Mouse (Mus musculus) embryonic fibroblast, embryonic 13.5 days (primary cell): ENCODE results near the gene Snrpd3. TPM values are rescaled to one million over a fixed set of nuclear protein-coding genes. Genes with fewer than 3 reads are reported as not detected.
"Not testable (repeated sequence)": the region's sequence is repeated elsewhere in the genome, so short reads cannot be mapped to it uniquely, and the experiment has no call there.

Experiments
- H3K27ac ChIP-seq: 2 replicates; pipeline ENCODE4 v1.5.1; 2012; ENCODE audit warnings: low read length, control low read depth, inconsistent platforms; ENCODE audit not compliant: insufficient read depth
- H3K4me1 ChIP-seq: 2 replicates; pipeline ENCODE4 v1.6.1; 2011; ENCODE audit warnings: low read length; ENCODE audit not compliant: control insufficient read depth, insufficient read depth
- H3K4me3 ChIP-seq: 2 replicates; pipeline ENCODE4 v1.5.1; 2011; ENCODE audit warnings: mild to moderate bottlenecking, control low read depth, low read length; ENCODE audit not compliant: insufficient read depth
- CTCF ChIP-seq: IDR thresholded peaks from 2 replicates; pipeline ENCODE4 v1.5.1; 2011; ENCODE audit warnings: mild to moderate bottlenecking, control low read depth, low read length, moderate library complexity, borderline replicate concordance; ENCODE audit not compliant: insufficient read depth
- POLR2A ChIP-seq: IDR thresholded peaks from 2 replicates; pipeline ENCODE4 v1.6.1; 2011; ENCODE audit warnings: low read depth, mild to moderate bottlenecking, control low read depth, low read length, moderate library complexity
- polyA plus RNA-seq: library from polyadenylated mRNA; stranded (reverse); fragments of >200 nt; gene quantifications from 2 replicates; pipeline ENCODE4 v1.2.4, GENCODE M21; 2011; ENCODE audit warnings: low read depth; ENCODE audit not compliant: missing spikeins, insufficient read length

Gene Snrpd3
- 277 and 317 TPM in 2 replicates for polyA plus RNA-seq

- H3K4me1 ChIP-seq = peaks cover 8% of the 10 kb centered on the region
- peak within 1 kb of the TSS; percentile 90 for H3K4me3 ChIP-seq
- TF ChIP-seq CTCF = no peak
- TF ChIP-seq POLR2A = peak; percentile 81
- H3K27ac ChIP-seq = peak within 1 kb of the TSS; percentile 97
These were observed at the start of gene Snrpd3 for GRCm38 (mm10) chr10:75517073-75517757. Snrpd3 (plus strand) TSS chr10:75517551.

GRCm38 (mm10) chr10:75473411-75473810 is 43.9 kb upstream of the Snrpd3 start:
- H3K27ac ChIP-seq = no peak overlapping the region
- TF ChIP-seq CTCF = no peak
- no peak for TF ChIP-seq POLR2A
- H3K4me1 ChIP-seq = no peaks in the 10 kb centered on the region
- no peak overlapping the region for H3K4me3 ChIP-seq

GRCm38 (mm10) chr10:75474571-75474970 is 42.8 kb upstream of the Snrpd3 start:
- no peak overlapping the region for H3K4me3 ChIP-seq
- TF ChIP-seq CTCF (no peak), POLR2A (no peak)
- H3K27ac ChIP-seq = no peak overlapping the region
- no peaks in the 10 kb centered on the region for H3K4me1 ChIP-seq

- not testable (repeated sequence) for H3K4me1 ChIP-seq, H3K4me3 ChIP-seq
These were observed 42.1 kb upstream of the Snrpd3 start for GRCm38 (mm10) chr10:75475139-75475850.

GRCm38 (mm10) chr10:75477034-75477433 is 40.3 kb upstream of the Snrpd3 start:
- TF ChIP-seq CTCF (no peak), POLR2A (no peak)
- Histone ChIP-seq H3K4me3 (no peak overlapping the region), H3K4me1 (no peaks in the 10 kb centered on the region), H3K27ac (no peak overlapping the region)

More at GRCm38 (mm10) chr10:75475139-75475850, 42.1 kb upstream of the Snrpd3 start:
- not testable (repeated sequence) for H3K27ac ChIP-seq

GRCm38 (mm10) chr10:75479955-75480354 is 37.4 kb upstream of the Snrpd3 start:
- Histone ChIP-seq H3K27ac (no peak overlapping the region), H3K4me1 (no peaks in the 10 kb centered on the region), H3K4me3 (no peak overlapping the region)
- TF ChIP-seq CTCF (no peak), POLR2A (no peak)

GRCm38 (mm10) chr10:75481703-75482102 is 35.6 kb upstream of the Snrpd3 start:
- Histone ChIP-seq H3K27ac (no peak overlapping the region), H3K4me3 (no peak overlapping the region), H3K4me1 (no peaks in the 10 kb centered on the region)
- TF ChIP-seq POLR2A (no peak), CTCF (no peak)

GRCm38 (mm10) chr10:75482271-75482670 is 35.1 kb upstream of the Snrpd3 start:
- H3K4me3 ChIP-seq = no peak overlapping the region
- TF ChIP-seq POLR2A (no peak), CTCF (no peak)
- no peaks in the 10 kb centered on the region for H3K4me1 ChIP-seq

GRCm38 (mm10) chr10:75482919-75483483 is 34.4 kb upstream of the Snrpd3 start:
- Histone ChIP-seq H3K4me1 (no peaks in the 10 kb centered on the region), H3K4me3 (no peak overlapping the region), H3K27ac (no peak overlapping the region)
- TF ChIP-seq CTCF = no peak
- TF ChIP-seq POLR2A = no peak

More at GRCm38 (mm10) chr10:75482271-75482670, 35.1 kb upstream of the Snrpd3 start:
- no peak overlapping the region for H3K27ac ChIP-seq

- Histone ChIP-seq H3K4me1 (no peaks in the 10 kb centered on the region), H3K27ac (no peak overlapping the region), H3K4me3 (no peak overlapping the region)
- TF ChIP-seq POLR2A (no peak), CTCF (no peak)
These were observed 33.3 kb upstream of the Snrpd3 start for GRCm38 (mm10) chr10:75484066-75484465.
